Mouse (Mus musculus) cortical plate, adult 2 months (tissue): ENCODE data around the gene Gm47995.
"Not testable (repeated sequence)": the region's sequence is repeated elsewhere in the genome, so short reads cannot be mapped to it uniquely, and the experiment has no call there.

ENCODE experiments used
- CTCF ChIP-seq: fragments of 200-500 bp; IDR thresholded peaks from 2 replicates; pipeline ENCODE4 v1.5.1; 2011; ENCODE audit warnings: mild to moderate bottlenecking, control low read depth, low read length; ENCODE audit not compliant: insufficient read depth; ENCODE audit errors: extremely low read depth
- POLR2A ChIP-seq: fragments of 200-500 bp; IDR thresholded peaks from 2 replicates; pipeline ENCODE4 v1.6.1; 2011; ENCODE audit warnings: mild to moderate bottlenecking, low read length, control low read depth; ENCODE audit not compliant: insufficient read depth; ENCODE audit errors: extremely low read depth

GRCm38 (mm10) chr1:151196690-151197089 is 1.6 kb upstream of the Gm47995 start:
- not testable (repeated sequence) for TF ChIP-seq POLR2A, CTCF
